Mouse (Mus musculus) ES-E14 (cell line): Measurements from ENCODE around the gene Pafah2. TPM values are rescaled to one million over a fixed set of nuclear protein-coding genes. Genes with fewer than 3 reads are reported as not detected.

Source experiments
- DNase-seq: peaks from one replicate; pipeline ENCODE4 v3.0.0-alpha.2; 2013; ENCODE audit warnings: low read depth, low spot score
- H3K27ac ChIP-seq: 2 replicates; pipeline ENCODE4 v1.5.1; 2012; ENCODE audit warnings: low read depth, mild to moderate bottlenecking, low read length, moderate library complexity, mixed read lengths; ENCODE audit not compliant: poor library complexity, insufficient read depth, severe bottlenecking
- H3K36me3 ChIP-seq: 2 replicates; pipeline ENCODE4 v1.6.1; 2012; ENCODE audit warnings: mild to moderate bottlenecking, low read length, moderate library complexity, mixed read lengths; ENCODE audit not compliant: control insufficient read depth, poor library complexity, insufficient read depth, severe bottlenecking
- H3K4me1 ChIP-seq, 2 experiments: fragments of 150-350 bp in 1 of 2; sonication (generic) in 1 of 2; 2 replicates each; pipeline ENCODE4 v1.6.1; 2012; ENCODE audit warnings: low read length in 2 of 2, mild to moderate bottlenecking in 1 of 2, mixed read lengths in 1 of 2; ENCODE audit not compliant: control insufficient read depth in 2 of 2, insufficient read depth in 2 of 2, poor library complexity in 1 of 2
- H3K4me3 ChIP-seq, 2 experiments: fragments of 150-350 bp in 1 of 2; sonication (generic) in 1 of 2; 2 replicates each; pipeline ENCODE4 v1.5.1; 2012; ENCODE audit warnings: low read length in 2 of 2, low read depth in 1 of 2, mild to moderate bottlenecking in 1 of 2, mixed read lengths in 1 of 2; ENCODE audit not compliant: insufficient read depth in 1 of 2, poor library complexity in 1 of 2, severe bottlenecking in 1 of 2
- H3K9ac ChIP-seq: 2 replicates; pipeline ENCODE4 v1.6.1; 2012; ENCODE audit warnings: low read depth, mild to moderate bottlenecking, low read length, mixed read lengths; ENCODE audit not compliant: poor library complexity, insufficient read depth, severe bottlenecking
- H3K9me3 ChIP-seq: fragments of 150-350 bp; sonication (generic); 2 replicates; pipeline ENCODE4 v1.6.1; 2012; ENCODE audit warnings: low read depth, mild to moderate bottlenecking, low read length; ENCODE audit not compliant: control insufficient read depth, insufficient read depth
- CHD2 ChIP-seq: IDR thresholded peaks from 2 replicates; pipeline ENCODE4 v1.6.1; 2014; ENCODE audit warnings: mild to moderate bottlenecking, low read depth, low read length, inconsistent platforms
- HCFC1 ChIP-seq: IDR thresholded peaks from 2 replicates; pipeline ENCODE4 v1.6.1; 2012; ENCODE audit warnings: low read length, inconsistent platforms, borderline replicate concordance; ENCODE audit not compliant: insufficient read depth
- MAFK ChIP-seq: IDR thresholded peaks from 2 replicates; pipeline ENCODE4 v1.6.1; 2014; ENCODE audit warnings: mild to moderate bottlenecking, low read depth, low read length, inconsistent platforms; ENCODE audit not compliant: insufficient read depth
- ZC3H11A ChIP-seq: IDR thresholded peaks from 2 replicates; pipeline ENCODE4 v1.6.1; 2012; ENCODE audit warnings: low read depth, mild to moderate bottlenecking, inconsistent platforms, low read length, borderline replicate concordance
- ZNF384 ChIP-seq: IDR thresholded peaks from 2 replicates; pipeline ENCODE4 v1.6.1; 2012; ENCODE audit warnings: low read depth, low read length, inconsistent platforms
- in situ Hi-C, 2 experiments: fragments of 600-800 bp; cut with MboI; formaldehyde crosslinking; loops; one replicate each; pipeline ENCODE4 v1.15.1; 2025; ENCODE audit warnings: low sequenced_read_pairs in 2 of 2, inconsistent platforms in 1 of 2; ENCODE audit not compliant: unreplicated experiment in 2 of 2
- total RNA-seq: library from RNA; depleted of rRNA; stranded (reverse); fragments of 300-350 nt; gene quantifications from 2 replicates; pipeline ENCODE4 v1.2.3, GENCODE M21; 2012

Gene Pafah2
- total RNA-seq, 1 experiment = 15.8 TPM

GRCm38 (mm10) chr4:134359649-134360048 lies 36.5 kb upstream of the Pafah2 start:
- H3K9ac ChIP-seq = no peak overlapping the region
- H3K36me3 ChIP-seq = peaks cover 3% of the 10 kb centered on the region; the same call in 1 of the 2 replicates
- TF ChIP-seq MAFK (no peak), CHD2 (no peak), HCFC1 (no peak), ZNF384 (no peak), ZC3H11A (no peak)
- H3K27ac ChIP-seq = no peak overlapping the region; the same call in 1 of the 2 replicates
- in situ Hi-C loops = no loop called here
- H3K4me1 ChIP-seq = peaks cover 5 to 28% of the 10 kb centered on the region in 2 experiments; a peak in 3 of 4 replicates
- H3K9me3 ChIP-seq = no peaks in the 10 kb centered on the region
- DNase-seq = no peak
- H3K4me3 ChIP-seq = no peak overlapping the region

GRCm38 (mm10) chr4:134361215-134361614 lies 34.9 kb upstream of the Pafah2 start:
- DNase-seq = no peak
- H3K9ac ChIP-seq = no peak overlapping the region
- H3K4me3 ChIP-seq = no peak overlapping the region
- in situ Hi-C loops = no loop called here
- TF ChIP-seq MAFK (no peak), CHD2 (no peak), ZNF384 (no peak), HCFC1 (no peak), ZC3H11A (no peak)
- no peak overlapping the region for H3K27ac ChIP-seq
- no peaks in the 10 kb centered on the region for H3K9me3 ChIP-seq
- H3K4me1 ChIP-seq = peaks cover 5 to 21% of the 10 kb centered on the region in 2 experiments; a peak in 3 of 4 replicates
- H3K36me3 ChIP-seq = peaks cover 1% of the 10 kb centered on the region; the same call in 1 of the 2 replicates

- Histone ChIP-seq H3K9me3 (no peaks in the 10 kb centered on the region), H3K9ac (no peak overlapping the region), H3K36me3 (no peaks in the 10 kb centered on the region), H3K4me3 (no peak overlapping the region), H3K27ac (no peak overlapping the region), H3K4me1 (peaks cover under 1 to 14% of the 10 kb centered on the region in 2 experiments; a peak in 3 of 4 replicates)
- no peak for DNase-seq
- in situ Hi-C loops = no loop called here
- TF ChIP-seq MAFK (no peak), ZC3H11A (no peak), CHD2 (no peak), ZNF384 (no peak), HCFC1 (no peak)
Observed at GRCm38 (mm10) chr4:134362124-134362523, 34.0 kb upstream of the Pafah2 start.

GRCm38 (mm10) chr4:134362586-134362985 lies 33.5 kb upstream of the Pafah2 start:
- DNase-seq = no peak
- Histone ChIP-seq H3K9ac (no peak overlapping the region), H3K27ac (no peak overlapping the region), H3K4me1 (peaks cover 0 to 10% of the 10 kb centered on the region in 2 experiments; a peak in 2 of 4 replicates), H3K4me3 (no peak overlapping the region), H3K9me3 (no peaks in the 10 kb centered on the region), H3K36me3 (no peaks in the 10 kb centered on the region)
- TF ChIP-seq HCFC1 (no peak), ZNF384 (no peak), MAFK (no peak), CHD2 (no peak), ZC3H11A (no peak)
- in situ Hi-C loops = no loop called here
